Mouse (Mus musculus): Measurements from ENCODE around the gene Vps18. TPM values are rescaled to one million over a fixed set of nuclear protein-coding genes. Genes with fewer than 3 reads are reported as not detected.

Gene Vps18
- total RNA-seq, 1 experiment: 17.8 TPM

DNA sequence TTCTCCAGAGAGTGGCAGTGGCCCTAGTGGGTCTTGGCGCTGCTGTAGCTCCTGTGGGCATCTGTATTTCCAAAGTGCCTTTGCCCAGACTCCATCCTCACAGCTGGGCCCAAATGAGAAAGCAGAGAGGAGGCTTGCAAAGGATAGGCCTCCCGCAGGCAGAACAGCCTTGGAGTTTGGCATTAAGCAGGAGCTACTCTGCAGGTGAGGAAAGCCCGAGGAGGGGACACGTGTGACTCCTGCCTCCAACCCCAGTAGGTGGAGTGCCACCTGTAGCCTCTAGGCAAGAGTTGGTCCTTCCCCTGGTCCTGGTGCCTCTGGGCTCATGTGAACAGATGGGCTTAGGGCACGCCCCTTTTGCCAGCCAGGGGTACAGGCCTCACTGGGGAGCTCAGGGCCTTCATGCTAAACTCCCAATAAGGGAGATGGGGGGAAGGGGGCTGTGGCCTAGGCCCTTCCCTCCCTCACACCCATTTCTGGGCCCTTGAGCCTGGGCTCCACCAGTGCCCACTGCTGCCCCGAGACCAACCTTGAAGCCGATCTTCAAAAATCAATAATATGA lies 46.5 kb downstream of the Vps18 start:
- H3K27ac ChIP-seq (ENCODE audit: insufficient read depth, low read depth, low read length, poor library complexity, severe bottlenecking): no peak overlapping the region
- no peak overlapping the region for H3K4me3 ChIP-seq (ENCODE audit: insufficient read depth in 1 of 2, low read depth in 1 of 2, low read length in 2 of 2, poor library complexity in 1 of 2, severe bottlenecking in 1 of 2)
- H3K4me1 ChIP-seq (ENCODE audit: control insufficient read depth in 2 of 2, insufficient read depth in 2 of 2, low read length in 2 of 2, poor library complexity in 1 of 2): peaks cover 0 to 7% of the 10 kb centered on the region in 2 experiments; a peak in 1 of 4 replicates
- no peaks in the 10 kb centered on the region for H3K36me3 ChIP-seq (ENCODE audit: control insufficient read depth, insufficient read depth, low read length, poor library complexity, severe bottlenecking)
- TF ChIP-seq ZNF384 (IDR thresholded peaks at IDR 0.05; ENCODE audit: low read depth, low read length) (no peak), ZC3H11A (IDR thresholded peaks at IDR 0.05; ENCODE audit: borderline replicate concordance, low read depth, low read length) (no peak), MAFK (IDR thresholded peaks at IDR 0.05; ENCODE audit: insufficient read depth, low read depth, low read length) (no peak), CHD2 (IDR thresholded peaks at IDR 0.05; ENCODE audit: low read depth, low read length) (no peak), HCFC1 (IDR thresholded peaks at IDR 0.05; ENCODE audit: borderline replicate concordance, insufficient read depth, low read length) (no peak)
- in situ Hi-C loops (cut with MboI; ENCODE audit: low sequenced_read_pairs in 2 of 2, unreplicated experiment in 2 of 2): loop anchor here (10.0 to 25.0 kb wide), 2 partner anchors 170 to 177 kb away; no protein-coding TSS in a partner anchor
- no peak overlapping the region for H3K9ac ChIP-seq (ENCODE audit: insufficient read depth, low read depth, low read length, poor library complexity, severe bottlenecking)
- DNase-seq (ENCODE audit: low read depth, low spot score): no peak
- no peaks in the 10 kb centered on the region for H3K9me3 ChIP-seq (ENCODE audit: control insufficient read depth, insufficient read depth, low read depth, low read length)

DNA sequence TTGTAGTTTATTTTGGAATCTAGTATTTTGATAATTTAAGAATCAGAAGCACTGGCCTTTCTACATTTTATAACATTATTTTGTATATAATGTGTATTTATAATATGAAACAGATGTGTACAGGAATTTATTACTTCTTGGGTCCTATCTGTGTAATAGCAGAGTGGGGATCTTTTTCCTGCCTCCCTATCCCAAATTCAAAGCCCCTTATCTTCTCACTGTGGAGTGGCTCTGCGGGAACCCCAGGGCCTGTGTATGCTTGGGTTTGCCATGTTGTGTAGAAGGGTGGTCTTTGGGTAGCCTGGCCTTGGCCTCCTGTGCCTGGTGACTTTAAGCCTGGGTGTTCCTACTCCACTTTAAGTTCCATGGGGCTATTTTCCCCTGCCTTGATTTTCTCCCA lies 47.0 kb downstream of the Vps18 start:
- no peak for DNase-seq (ENCODE audit: low read depth, low spot score)
- Histone ChIP-seq H3K4me3 (ENCODE audit: insufficient read depth in 1 of 2, low read depth in 1 of 2, low read length in 2 of 2, poor library complexity in 1 of 2, severe bottlenecking in 1 of 2) (no peak overlapping the region), H3K9ac (ENCODE audit: insufficient read depth, low read depth, low read length, poor library complexity, severe bottlenecking) (no peak overlapping the region), H3K9me3 (ENCODE audit: control insufficient read depth, insufficient read depth, low read depth, low read length) (no peaks in the 10 kb centered on the region), H3K27ac (ENCODE audit: insufficient read depth, low read depth, low read length, poor library complexity, severe bottlenecking) (no peak overlapping the region), H3K36me3 (ENCODE audit: control insufficient read depth, insufficient read depth, low read length, poor library complexity, severe bottlenecking) (no peaks in the 10 kb centered on the region), H3K4me1 (ENCODE audit: control insufficient read depth in 2 of 2, insufficient read depth in 2 of 2, low read length in 2 of 2, poor library complexity in 1 of 2) (peaks cover 0 to 7% of the 10 kb centered on the region in 2 experiments; a peak in 1 of 4 replicates)
- TF ChIP-seq MAFK (IDR thresholded peaks at IDR 0.05; ENCODE audit: insufficient read depth, low read depth, low read length) (no peak), HCFC1 (IDR thresholded peaks at IDR 0.05; ENCODE audit: borderline replicate concordance, insufficient read depth, low read length) (no peak), CHD2 (IDR thresholded peaks at IDR 0.05; ENCODE audit: low read depth, low read length) (no peak), ZNF384 (IDR thresholded peaks at IDR 0.05; ENCODE audit: low read depth, low read length) (no peak), ZC3H11A (IDR thresholded peaks at IDR 0.05; ENCODE audit: borderline replicate concordance, low read depth, low read length) (no peak)
- in situ Hi-C loops (cut with MboI; ENCODE audit: low sequenced_read_pairs in 2 of 2, unreplicated experiment in 2 of 2): loop anchor here (10.0 to 25.0 kb wide), 2 partner anchors 169 to 177 kb away; no protein-coding TSS in a partner anchor

DNA sequence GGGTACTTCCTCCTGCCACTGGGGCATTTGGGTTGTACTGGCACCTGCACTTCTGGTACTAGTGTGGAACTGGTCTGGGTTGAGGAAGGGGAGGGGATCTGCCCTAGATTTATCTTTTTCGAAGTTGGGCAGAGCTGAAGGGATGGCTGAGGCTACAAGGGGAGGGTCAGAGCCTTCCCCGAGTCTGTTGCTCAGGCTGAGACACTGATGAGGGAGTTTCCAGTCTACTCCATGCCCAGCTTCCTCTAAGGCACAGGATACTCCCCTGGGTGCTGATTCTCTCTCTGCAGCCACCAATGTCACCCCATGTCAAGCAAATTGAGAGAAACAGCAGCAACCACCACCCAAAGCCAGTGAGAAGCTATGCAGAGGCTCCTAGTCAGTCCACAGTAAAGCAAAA lies 47.5 kb downstream of the Vps18 start:
- Histone ChIP-seq H3K4me1 (ENCODE audit: control insufficient read depth in 2 of 2, insufficient read depth in 2 of 2, low read length in 2 of 2, poor library complexity in 1 of 2) (peaks cover 0 to 7% of the 10 kb centered on the region in 2 experiments; a peak in 1 of 4 replicates), H3K9me3 (ENCODE audit: control insufficient read depth, insufficient read depth, low read depth, low read length) (no peaks in the 10 kb centered on the region), H3K27ac (ENCODE audit: insufficient read depth, low read depth, low read length, poor library complexity, severe bottlenecking) (no peak overlapping the region), H3K4me3 (ENCODE audit: insufficient read depth in 1 of 2, low read depth in 1 of 2, low read length in 2 of 2, poor library complexity in 1 of 2, severe bottlenecking in 1 of 2) (no peak overlapping the region), H3K9ac (ENCODE audit: insufficient read depth, low read depth, low read length, poor library complexity, severe bottlenecking) (no peak overlapping the region), H3K36me3 (ENCODE audit: control insufficient read depth, insufficient read depth, low read length, poor library complexity, severe bottlenecking) (no peaks in the 10 kb centered on the region)
- no peak for DNase-seq (ENCODE audit: low read depth, low spot score)
- in situ Hi-C loops (cut with MboI; ENCODE audit: low sequenced_read_pairs in 2 of 2, unreplicated experiment in 2 of 2): loop anchor here (10.0 to 25.0 kb wide), 2 partner anchors 169 to 176 kb away; no protein-coding TSS in a partner anchor
- TF ChIP-seq CHD2 (IDR thresholded peaks at IDR 0.05; ENCODE audit: low read depth, low read length) (no peak), ZC3H11A (IDR thresholded peaks at IDR 0.05; ENCODE audit: borderline replicate concordance, low read depth, low read length) (no peak), HCFC1 (IDR thresholded peaks at IDR 0.05; ENCODE audit: borderline replicate concordance, insufficient read depth, low read length) (no peak), ZNF384 (IDR thresholded peaks at IDR 0.05; ENCODE audit: low read depth, low read length) (no peak), MAFK (IDR thresholded peaks at IDR 0.05; ENCODE audit: insufficient read depth, low read depth, low read length) (no peak)

DNA sequence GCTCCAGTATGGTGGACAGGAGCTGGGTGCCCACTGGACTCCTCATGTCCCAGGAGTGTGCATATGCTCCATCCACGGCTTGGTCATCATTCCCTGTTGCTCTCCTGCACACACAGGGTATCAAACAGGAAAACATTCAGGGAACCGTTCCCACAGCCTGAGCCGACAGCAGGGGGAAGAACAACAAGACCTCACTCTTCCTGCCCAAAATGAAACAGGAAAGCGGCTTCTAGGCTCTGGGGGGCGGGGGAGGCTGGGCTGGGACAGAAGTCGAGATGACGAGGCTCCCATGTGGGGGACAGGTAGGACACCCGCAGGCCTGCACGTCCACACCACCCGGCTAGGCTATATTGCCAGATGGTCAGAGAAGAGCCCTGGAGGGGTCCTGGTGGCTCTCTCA lies 47.9 kb downstream of the Vps18 start:
- Histone ChIP-seq H3K36me3 (ENCODE audit: control insufficient read depth, insufficient read depth, low read length, poor library complexity, severe bottlenecking) (no peaks in the 10 kb centered on the region), H3K9me3 (ENCODE audit: control insufficient read depth, insufficient read depth, low read depth, low read length) (no peaks in the 10 kb centered on the region), H3K4me1 (ENCODE audit: control insufficient read depth in 2 of 2, insufficient read depth in 2 of 2, low read length in 2 of 2, poor library complexity in 1 of 2) (peaks cover 0 to 7% of the 10 kb centered on the region in 2 experiments; a peak in 1 of 4 replicates), H3K9ac (ENCODE audit: insufficient read depth, low read depth, low read length, poor library complexity, severe bottlenecking) (no peak overlapping the region), H3K4me3 (ENCODE audit: insufficient read depth in 1 of 2, low read depth in 1 of 2, low read length in 2 of 2, poor library complexity in 1 of 2, severe bottlenecking in 1 of 2) (no peak overlapping the region), H3K27ac (ENCODE audit: insufficient read depth, low read depth, low read length, poor library complexity, severe bottlenecking) (no peak overlapping the region)
- DNase-seq (ENCODE audit: low read depth, low spot score): no peak
- in situ Hi-C loops (cut with MboI; ENCODE audit: low sequenced_read_pairs in 2 of 2, unreplicated experiment in 2 of 2): loop anchor here (10.0 to 25.0 kb wide), 2 partner anchors 168 to 176 kb away; no protein-coding TSS in a partner anchor
- TF ChIP-seq ZC3H11A (IDR thresholded peaks at IDR 0.05; ENCODE audit: borderline replicate concordance, low read depth, low read length): no peak
- TF ChIP-seq HCFC1 (IDR thresholded peaks at IDR 0.05; ENCODE audit: borderline replicate concordance, insufficient read depth, low read length): no peak
- no peak for TF ChIP-seq CHD2 (IDR thresholded peaks at IDR 0.05; ENCODE audit: low read depth, low read length)
- TF ChIP-seq ZNF384 (IDR thresholded peaks at IDR 0.05; ENCODE audit: low read depth, low read length): no peak
- no peak for TF ChIP-seq MAFK (IDR thresholded peaks at IDR 0.05; ENCODE audit: insufficient read depth, low read depth, low read length)
